Mouse (Mus musculus) gastrocnemius, adult 2 months (tissue): ENCODE results near the gene Vps33b. TPM values are rescaled to one million over a fixed set of nuclear protein-coding genes. Genes with fewer than 3 reads are reported as not detected.

Experiments used
- DNase-seq: peaks from one replicate; pipeline ENCODE4 v3.0.0; 2022
- H3K27ac ChIP-seq: fragments of 200-600 bp; 2 replicates; pipeline ENCODE4 v1.8.1; 2022; ENCODE audit warnings: mild to moderate bottlenecking
- H3K4me3 ChIP-seq: fragments of 200-600 bp; 2 replicates; pipeline ENCODE4 v1.8.1; 2022; ENCODE audit warnings: mild to moderate bottlenecking, moderate library complexity
- CTCF ChIP-seq: fragments of 200-600 bp; IDR thresholded peaks from 2 replicates; pipeline ENCODE4 v1.8.1; 2022; ENCODE audit warnings: antibody characterized with exemption, mild to moderate bottlenecking, moderate library complexity
- intact Hi-C: fragments of 180-260 bp; cut with DNase I; formaldehyde crosslinking; loops from one replicate; pipeline ENCODE4 v1.15.1; 2025
- long read RNA-seq, 2 experiments: library from polyadenylated mRNA; stranded (forward); transcript quantifications; one replicate each; pipeline ENCODE4 v2.0.0; 2021
- total RNA-seq, 2 experiments: library from RNA; stranded (reverse); gene quantifications; 2 replicates each; pipeline ENCODE4 v1.2.3; 2021

Vps33b gene
- 1 to 10 TPM; 2.9 to 3.3 TPM for total RNA-seq
- long read RNA-seq, experiment 1, transcript Vps33b-201 (23 exons, 2,574 nt) = major isoform, 6 of 6 reads
- long read RNA-seq, experiment 1, partial matches to known transcripts = 0 of 6 reads
- long read RNA-seq, experiment 1, other reads (novel, unspliced or antisense) = 0 of 6 reads
- long read RNA-seq, experiment 2, partial matches to known transcripts = 0 of 3 reads
- long read RNA-seq, experiment 2, other reads (novel, unspliced or antisense) = 1 of 3 reads

- intact Hi-C loops = no loop called here
- peak; percentile 97 for DNase-seq
- H3K27ac ChIP-seq = peak within 1 kb of the TSS; percentile 83
- peak within 1 kb of the TSS; percentile 98 for H3K4me3 ChIP-seq
- TF ChIP-seq CTCF = no peak
Measured at GRCm38 (mm10) chr7:80268897-80269750, at the start of gene Vps33b. Vps33b (plus strand) TSS chr7:80269649.

GRCm38 (mm10) chr7:80220237-80220797 is 49.1 kb upstream of the Vps33b start:
- DNase-seq = no peak
- intact Hi-C loops = no loop called here
- TF ChIP-seq CTCF = no peak
- no peak overlapping the region for H3K27ac ChIP-seq
- no peak overlapping the region for H3K4me3 ChIP-seq

GRCm38 (mm10) chr7:80221179-80221750 is 48.2 kb upstream of the Vps33b start:
- intact Hi-C loops = no loop called here
- Histone ChIP-seq H3K4me3 (no peak overlapping the region), H3K27ac (no peak overlapping the region)
- no peak for TF ChIP-seq CTCF
- DNase-seq = no peak

- H3K27ac ChIP-seq = no peak overlapping the region
- intact Hi-C loops = no loop called here
- TF ChIP-seq CTCF = no peak
- H3K4me3 ChIP-seq = no peak overlapping the region
- DNase-seq = no peak
Measured at GRCm38 (mm10) chr7:80227065-80227464, 42.4 kb upstream of the Vps33b start.

- no peak for TF ChIP-seq CTCF
- Histone ChIP-seq H3K27ac (no peak overlapping the region), H3K4me3 (no peak overlapping the region)
- DNase-seq = no peak
- intact Hi-C loops = no loop called here
Measured at GRCm38 (mm10) chr7:80230196-80230595, 39.3 kb upstream of the Vps33b start.

GRCm38 (mm10) chr7:80231971-80232488 is 37.4 kb upstream of the Vps33b start:
- TF ChIP-seq CTCF = no peak
- Histone ChIP-seq H3K4me3 (peak overlapping the region; percentile 92), H3K27ac (peak overlapping the region; percentile 89)
- intact Hi-C loops = no loop called here
- no peak for DNase-seq

GRCm38 (mm10) chr7:80232489-80233029 is 36.9 kb upstream of the Vps33b start, which contains the start of the genes Cib1 and Gdpgp1:
Cib1 (minus strand) TSS chr7:80232813.
Gdpgp1 (plus strand) TSS chr7:80232865.
- DNase-seq = peak; percentile 98
- intact Hi-C loops = no loop called here
- TF ChIP-seq CTCF = no peak
- H3K27ac ChIP-seq = peak within 1 kb of the TSS; percentile 89
- peak within 1 kb of the TSS; percentile 92 for H3K4me3 ChIP-seq

GRCm38 (mm10) chr7:80233799-80234198 is 35.6 kb upstream of the Vps33b start:
- no peak for TF ChIP-seq CTCF
- DNase-seq = no peak
- intact Hi-C loops = no loop called here
- Histone ChIP-seq H3K27ac (no peak overlapping the region), H3K4me3 (peak overlapping the region; percentile 92)

GRCm38 (mm10) chr7:80238542-80238941 is 30.9 kb upstream of the Vps33b start:
- no peak overlapping the region for H3K27ac ChIP-seq
- intact Hi-C loops = no loop called here
- no peak for DNase-seq
- no peak overlapping the region for H3K4me3 ChIP-seq
- TF ChIP-seq CTCF = no peak

GRCm38 (mm10) chr7:80241661-80242060 is 27.8 kb upstream of the Vps33b start:
- no peak for TF ChIP-seq CTCF
- intact Hi-C loops = no loop called here
- DNase-seq = no peak
- Histone ChIP-seq H3K4me3 (no peak overlapping the region), H3K27ac (no peak overlapping the region)

GRCm38 (mm10) chr7:80244851-80245250 is 24.6 kb upstream of the Vps33b start:
- intact Hi-C loops = loop anchor here (5.0 kb wide), 1 partner anchor 77 kb away; the partner anchor contains the start of gene Rccd1
- DNase-seq = no peak
- no peak for TF ChIP-seq CTCF
- H3K4me3 ChIP-seq = no peak overlapping the region
- no peak overlapping the region for H3K27ac ChIP-seq

GRCm38 (mm10) chr7:80246148-80246721 is 23.2 kb upstream of the Vps33b start, which contains the start of gene Ttll13:
Ttll13 (plus strand) TSS chr7:80246376.
- intact Hi-C loops = loop anchor here (5.0 kb wide), 1 partner anchor 76 kb away; the partner anchor contains the start of gene Rccd1
- peak; percentile 56 for TF ChIP-seq CTCF
- DNase-seq = peak; percentile 97
- H3K4me3 ChIP-seq = peak within 1 kb of the TSS; percentile 90
- peak within 1 kb of the TSS; percentile 84 for H3K27ac ChIP-seq
